Mouse (Mus musculus) lung, adult 2 months (tissue): ENCODE data around the gene Ccdc177.

Source experiments
- CTCF ChIP-seq: fragments of 200-500 bp; IDR thresholded peaks from 2 replicates; pipeline ENCODE4 v1.5.1; 2011; ENCODE audit warnings: mild to moderate bottlenecking, low read length, control low read depth; ENCODE audit not compliant: insufficient read depth
- POLR2A ChIP-seq: fragments of 200-500 bp; IDR thresholded peaks from 2 replicates; pipeline ENCODE4 v1.6.1; 2011; ENCODE audit warnings: low read depth, mild to moderate bottlenecking, control low read depth, low read length, borderline replicate concordance; ENCODE audit errors: extremely low read depth

DNA sequence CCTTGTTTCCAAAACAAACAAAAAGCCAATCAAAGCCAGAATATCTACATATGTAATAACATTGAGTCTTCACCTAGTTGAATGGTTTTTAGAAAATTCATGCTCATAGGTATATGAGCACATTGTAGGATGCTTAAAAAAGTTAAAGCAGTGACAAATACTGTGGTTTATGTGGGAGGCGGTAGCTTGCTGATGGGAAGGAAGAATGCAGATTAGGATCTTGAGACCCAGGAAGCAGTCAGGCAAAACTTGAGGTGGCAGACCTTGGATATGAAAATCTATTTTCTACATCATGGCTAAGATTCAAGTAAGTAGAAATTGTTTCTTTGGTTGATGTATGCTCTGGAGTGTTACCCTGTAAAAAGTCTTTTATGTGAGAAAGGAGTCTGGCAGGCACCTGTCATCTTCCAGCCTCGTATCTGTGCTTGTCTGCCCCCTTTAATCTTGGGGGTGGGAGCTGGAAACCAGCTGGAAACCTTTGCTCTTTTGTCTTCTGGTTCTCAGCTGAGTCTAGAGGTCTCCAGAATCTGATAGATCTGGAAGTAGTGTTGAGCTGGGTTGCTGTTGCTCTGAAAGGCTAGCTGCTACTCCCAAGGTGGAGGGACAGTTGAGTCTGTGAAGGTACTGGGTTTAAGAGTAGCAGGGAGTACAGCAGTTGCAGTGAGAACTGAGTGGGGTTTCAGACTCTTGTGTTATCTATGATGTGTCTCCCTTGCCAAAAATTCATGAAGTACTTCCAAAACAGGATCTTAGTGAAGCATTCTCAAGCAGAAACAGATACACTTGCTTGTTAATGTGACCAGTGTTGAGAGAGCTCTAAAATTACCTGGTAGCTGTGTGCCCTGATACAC is 34.7 kb upstream of the Ccdc177 start:
- TF ChIP-seq CTCF (no peak), POLR2A (no peak)
